19 mouse cellular contexts compared by ENCODE assay signal in the genomic region with DNA sequence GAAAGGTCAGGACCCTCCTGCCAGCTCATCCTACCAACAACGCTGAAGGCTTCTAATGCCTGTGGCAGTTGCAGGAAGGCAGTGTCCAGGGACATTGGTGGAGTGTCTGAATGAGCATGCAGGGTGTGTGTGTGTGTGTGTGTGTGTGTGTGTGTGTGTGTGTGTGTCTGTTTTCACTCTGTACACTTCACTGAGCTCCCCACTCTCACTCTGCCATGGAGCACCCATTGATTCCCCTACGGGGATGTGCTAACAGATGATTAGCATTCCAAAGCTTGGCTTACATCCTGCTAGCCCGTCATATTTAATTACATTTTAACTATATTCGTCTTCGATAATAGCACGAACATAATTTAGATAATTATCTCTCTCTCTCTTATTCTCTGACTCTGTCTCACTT.
DNase-seq lines count a peak whose midpoint lies in the region; ATAC-seq lines count a peak whose summit lies in the region.
"Had no signal": no experiment of that assay in that cellular context is flagged by ENCODE, and none has a peak within 500 bp of the region (broad histone marks: within the 10 kb centered on the region; RNA-seq: fewer than 3 reads in every experiment).

No protein-coding gene starts in this region.

- 0 out of 2 replicates have a peak, but pooled peaks have one; percentile 58 for ATAC-seq in midbrain, embryonic 15.5 days (replicated peaks)
- no peak for ATAC-seq in midbrain, embryonic 11.5 days (ENCODE audit: low FRiP score)
- ATAC-seq in forebrain, embryonic 14.5 days, result peak; percentile 53
- 0 out of 2 replicates have a peak, but pooled peaks have one; percentile 34 for ATAC-seq in hindbrain, embryonic 16.5 days
- ATAC-seq: intestine, embryonic 15.5 days had no signal

- H3K36me3 ChIP-seq in midbrain, embryonic 15.5 days (replicated peaks), result no peaks in the 10 kb centered on the region
- no peaks in the 10 kb centered on the region for H3K36me3 ChIP-seq in midbrain, embryonic 11.5 days (ENCODE audit: control insufficient read depth, insufficient read depth, low read length)
- H3K36me3 ChIP-seq in forebrain, embryonic 14.5 days (ENCODE audit: control insufficient read depth, insufficient read depth, low read length), result no peaks in the 10 kb centered on the region
- no peaks in the 10 kb centered on the region for H3K36me3 ChIP-seq in hindbrain, embryonic 16.5 days (ENCODE audit: control insufficient read depth, insufficient read depth, low read length)
- H3K36me3 ChIP-seq: intestine, embryonic 15.5 days; kidney, embryonic 15.5 days; midbrain, embryonic 12.5 days had no signal

- H3K9me3 ChIP-seq in midbrain, embryonic 15.5 days, result no peaks in the 10 kb centered on the region
- no peaks in the 10 kb centered on the region for H3K9me3 ChIP-seq in midbrain, embryonic 11.5 days (ENCODE audit: control insufficient read depth, low read length)
- H3K9me3 ChIP-seq in forebrain, embryonic 14.5 days (replicated peaks; ENCODE audit: control insufficient read depth, low read length), result no peaks in the 10 kb centered on the region
- no peaks in the 10 kb centered on the region for H3K9me3 ChIP-seq in hindbrain, embryonic 16.5 days (ENCODE audit: control insufficient read depth, low read length)
- H3K9me3 ChIP-seq: intestine, embryonic 15.5 days; kidney, embryonic 15.5 days; midbrain, embryonic 12.5 days had no signal

- no peak overlapping the region for H3K9ac ChIP-seq in midbrain, embryonic 15.5 days
- H3K9ac ChIP-seq in midbrain, embryonic 11.5 days (ENCODE audit: low read length), result no peak overlapping the region
- no peak overlapping the region for H3K9ac ChIP-seq in forebrain, embryonic 14.5 days (ENCODE audit: low read length)
- H3K9ac ChIP-seq in hindbrain, embryonic 16.5 days (ENCODE audit: low read depth, low read length), result no peak overlapping the region
- H3K9ac ChIP-seq: intestine, embryonic 15.5 days; kidney, embryonic 15.5 days; midbrain, embryonic 12.5 days had no signal

- no peak overlapping the region for H3K4me3 ChIP-seq in midbrain, embryonic 15.5 days
- H3K4me3 ChIP-seq in midbrain, embryonic 11.5 days (ENCODE audit: low read depth, low read length), result no peak overlapping the region
- no peak overlapping the region for H3K4me3 ChIP-seq in forebrain, embryonic 14.5 days (ENCODE audit: low read depth, low read length)
- no peak overlapping the region for H3K4me3 ChIP-seq in hindbrain, embryonic 16.5 days (ENCODE audit: low read length)
- H3K4me3 ChIP-seq: intestine, embryonic 15.5 days; kidney, embryonic 15.5 days; midbrain, embryonic 12.5 days had no signal

- DNase-seq in midbrain, embryonic 11.5 days (ENCODE audit: low spot score, missing footprints), result no peak
- peak; percentile 61 for DNase-seq in forebrain, embryonic 14.5 days (ENCODE audit: low spot score)
- no peak for DNase-seq in ovary, postnatal 14 days (ENCODE audit: low spot score)
- no peak for DNase-seq in left cerebral cortex, postnatal 14 days (ENCODE audit: low spot score in 2 of 2)
- DNase-seq in layer of hippocampus, postnatal 25 days (ENCODE audit: extremely low spot score in 1 of 2, low spot score in 1 of 2), result no peak
- DNase-seq: adrenal gland, postnatal 36 days; cerebellum, postnatal 10 days; embryo, embryonic 11 days; gastrocnemius, postnatal 36 days; heart, postnatal 10 days; left cerebral cortex, postnatal 4 days; lung, adult 18-20 months; lung, postnatal 36 days; thymus, adult 2 months had no signal

- 42% methylated on average over 6 of the region's 6 CpGs for WGBS in midbrain, embryonic 15.5 days
- WGBS in midbrain, embryonic 11.5 days, result 76% methylated on average over 6 of the region's 6 CpGs
- 51% methylated on average over 6 of the region's 6 CpGs for WGBS in forebrain, embryonic 14.5 days
- 41% methylated on average over 6 of the region's 6 CpGs for WGBS in hindbrain, embryonic 16.5 days

- no peak overlapping the region for H3K4me2 ChIP-seq in midbrain, embryonic 15.5 days
- no peak overlapping the region for H3K4me2 ChIP-seq in midbrain, embryonic 11.5 days
- H3K4me2 ChIP-seq in forebrain, embryonic 14.5 days (ENCODE audit: low read length), result no peak overlapping the region
- H3K4me2 ChIP-seq in hindbrain, embryonic 16.5 days (ENCODE audit: low read length), result no peak overlapping the region
- H3K4me2 ChIP-seq: intestine, embryonic 15.5 days; kidney, embryonic 15.5 days; midbrain, embryonic 12.5 days had no signal

- intact Hi-C loops in left cerebral cortex, postnatal 14 days (cut with DNase I), result loop anchor here (10.0 kb wide), 1 partner anchor 218 kb away; no protein-coding TSS in a partner anchor

- H3K27ac ChIP-seq in midbrain, embryonic 15.5 days, result peak overlapping the region; percentile 9; the same call in 1 of the 2 replicates
- no peak overlapping the region for H3K27ac ChIP-seq in midbrain, embryonic 11.5 days (ENCODE audit: low read depth, low read length)
- peak overlapping the region; percentile 41; the same call in 1 of the 2 replicates for H3K27ac ChIP-seq in forebrain, embryonic 14.5 days (ENCODE audit: low read depth, low read length)
- H3K27ac ChIP-seq in hindbrain, embryonic 16.5 days (ENCODE audit: low read depth, low read length), result no peak overlapping the region
- H3K27ac ChIP-seq: intestine, embryonic 15.5 days; kidney, embryonic 15.5 days; midbrain, embryonic 12.5 days had no signal

- no peaks in the 10 kb centered on the region for H3K27me3 ChIP-seq in midbrain, embryonic 15.5 days (replicated peaks)
- H3K27me3 ChIP-seq in midbrain, embryonic 11.5 days (ENCODE audit: control insufficient read depth, insufficient read depth, low read length), result no peaks in the 10 kb centered on the region
- no peaks in the 10 kb centered on the region for H3K27me3 ChIP-seq in forebrain, embryonic 14.5 days (replicated peaks; ENCODE audit: control insufficient read depth, insufficient read depth, low read length)
- no peaks in the 10 kb centered on the region for H3K27me3 ChIP-seq in hindbrain, embryonic 16.5 days (replicated peaks; ENCODE audit: control insufficient read depth, insufficient read depth, low read length)
- H3K27me3 ChIP-seq: intestine, embryonic 15.5 days; midbrain, embryonic 12.5 days had no signal

- peaks cover 43% of the 10 kb centered on the region for H3K4me1 ChIP-seq in midbrain, embryonic 15.5 days
- 0 out of 2 replicates have a peak, but pooled peaks cover 2% of the 10 kb centered on the region for H3K4me1 ChIP-seq in midbrain, embryonic 11.5 days (ENCODE audit: control insufficient read depth, insufficient read depth, low read length)
- H3K4me1 ChIP-seq in forebrain, embryonic 14.5 days (ENCODE audit: control insufficient read depth, insufficient read depth, low read length), result peaks cover 13% of the 10 kb centered on the region
- peaks cover 22% of the 10 kb centered on the region for H3K4me1 ChIP-seq in hindbrain, embryonic 16.5 days (ENCODE audit: control insufficient read depth, insufficient read depth, low read depth, low read length)

Comparison
In these comparisons a context has a peak if more than half of its experiments do, and no peak if none do; other contexts are left out.
1. H3K27ac ChIP-seq: peak in midbrain, embryonic 15.5 days (single experiment) and forebrain, embryonic 14.5 days (single experiment); none in midbrain, embryonic 11.5 days (single experiment) and hindbrain, embryonic 16.5 days (single experiment).